Mouse (Mus musculus): ENCODE results near the gene Adam4. TPM values are rescaled to one million over a fixed set of nuclear protein-coding genes. Genes with fewer than 3 reads are reported as not detected.
"Not testable (repeated sequence)": the region's sequence is repeated elsewhere in the genome, so short reads cannot be mapped to it uniquely, and the experiment has no call there.

Gene Adam4
- total RNA-seq, 1 experiment = 2.8 TPM

- in situ Hi-C loops (cut with MboI; ENCODE audit: low sequenced_read_pairs in 2 of 2, unreplicated experiment in 2 of 2) = loop anchor here in 1 of 2 experiments (10.0 kb wide), 1 partner anchor 424 kb away; no protein-coding TSS in a partner anchor
- Histone ChIP-seq H3K4me1 (ENCODE audit: control insufficient read depth in 2 of 2, insufficient read depth in 2 of 2, low read length in 2 of 2, poor library complexity in 1 of 2) (peaks cover 0 to 5% of the 10 kb centered on the region in 2 experiments; a peak in 1 of 4 replicates), H3K9me3 (ENCODE audit: control insufficient read depth, insufficient read depth, low read depth, low read length) (no peaks in the 10 kb centered on the region), H3K4me3 (ENCODE audit: insufficient read depth in 1 of 2, low read depth in 1 of 2, low read length in 2 of 2, poor library complexity in 1 of 2, severe bottlenecking in 1 of 2) (no peak overlapping the region), H3K36me3 (ENCODE audit: control insufficient read depth, insufficient read depth, low read length, poor library complexity, severe bottlenecking) (no peaks in the 10 kb centered on the region), H3K27ac (ENCODE audit: insufficient read depth, low read depth, low read length, poor library complexity, severe bottlenecking) (no peak overlapping the region), H3K9ac (ENCODE audit: insufficient read depth, low read depth, low read length, poor library complexity, severe bottlenecking) (no peak overlapping the region)
- no peak for DNase-seq (ENCODE audit: low read depth, low spot score)
- TF ChIP-seq ZC3H11A (IDR thresholded peaks at IDR 0.05; ENCODE audit: borderline replicate concordance, low read depth, low read length) (no peak), ZNF384 (IDR thresholded peaks at IDR 0.05; ENCODE audit: low read depth, low read length) (no peak), MAFK (IDR thresholded peaks at IDR 0.05; ENCODE audit: insufficient read depth, low read depth, low read length) (no peak), HCFC1 (IDR thresholded peaks at IDR 0.05; ENCODE audit: borderline replicate concordance, insufficient read depth, low read length) (no peak), CHD2 (IDR thresholded peaks at IDR 0.05; ENCODE audit: low read depth, low read length) (no peak)
Measured at GRCm38 (mm10) chr12:81408966-81409365, 12.8 kb downstream of the Adam4 start.

- H3K4me1 ChIP-seq (ENCODE audit: control insufficient read depth in 2 of 2, insufficient read depth in 2 of 2, low read length in 2 of 2, poor library complexity in 1 of 2) = no peaks in the 10 kb centered on the region
- H3K36me3 ChIP-seq (ENCODE audit: control insufficient read depth, insufficient read depth, low read length, poor library complexity, severe bottlenecking) = no peaks in the 10 kb centered on the region
- no peak overlapping the region for H3K27ac ChIP-seq (ENCODE audit: insufficient read depth, low read depth, low read length, poor library complexity, severe bottlenecking)
- H3K9ac ChIP-seq (ENCODE audit: insufficient read depth, low read depth, low read length, poor library complexity, severe bottlenecking) = no peak overlapping the region
- no peak overlapping the region for H3K4me3 ChIP-seq (ENCODE audit: insufficient read depth in 1 of 2, low read depth in 1 of 2, low read length in 2 of 2, poor library complexity in 1 of 2, severe bottlenecking in 1 of 2)
- DNase-seq (ENCODE audit: low read depth, low spot score) = peak; percentile 47
- TF ChIP-seq MAFK (IDR thresholded peaks at IDR 0.05; ENCODE audit: insufficient read depth, low read depth, low read length) = no peak
- no peak for TF ChIP-seq ZNF384 (IDR thresholded peaks at IDR 0.05; ENCODE audit: low read depth, low read length)
- peak; percentile 70 for TF ChIP-seq ZC3H11A (IDR thresholded peaks at IDR 0.05; ENCODE audit: borderline replicate concordance, low read depth, low read length)
- no peak for TF ChIP-seq HCFC1 (IDR thresholded peaks at IDR 0.05; ENCODE audit: borderline replicate concordance, insufficient read depth, low read length)
- TF ChIP-seq CHD2 (IDR thresholded peaks at IDR 0.05; ENCODE audit: low read depth, low read length) = no peak
- in situ Hi-C loops (cut with MboI; ENCODE audit: low sequenced_read_pairs in 2 of 2, unreplicated experiment in 2 of 2) = loop anchor here in 1 of 2 experiments (10.0 kb wide), 1 partner anchor 417 kb away; no protein-coding TSS in a partner anchor
- H3K9me3 ChIP-seq (ENCODE audit: control insufficient read depth, insufficient read depth, low read depth, low read length) = no peaks in the 10 kb centered on the region
Measured at GRCm38 (mm10) chr12:81402187-81402586, 19.6 kb downstream of the Adam4 start.

- in situ Hi-C loops (cut with MboI; ENCODE audit: low sequenced_read_pairs in 2 of 2, unreplicated experiment in 2 of 2) = loop anchor here in 1 of 2 experiments (25.0 kb wide), 1 partner anchor 392 kb away; no protein-coding TSS in a partner anchor
- H3K9ac ChIP-seq (ENCODE audit: insufficient read depth, low read depth, low read length, poor library complexity, severe bottlenecking); DNase-seq (ENCODE audit: low read depth, low spot score); H3K9me3 ChIP-seq (ENCODE audit: control insufficient read depth, insufficient read depth, low read depth, low read length); H3K27ac ChIP-seq (ENCODE audit: insufficient read depth, low read depth, low read length, poor library complexity, severe bottlenecking); H3K4me1 ChIP-seq (ENCODE audit: control insufficient read depth in 2 of 2, insufficient read depth in 2 of 2, low read length in 2 of 2, poor library complexity in 1 of 2); H3K4me3 ChIP-seq (ENCODE audit: insufficient read depth in 1 of 2, low read depth in 1 of 2, low read length in 2 of 2, poor library complexity in 1 of 2, severe bottlenecking in 1 of 2); H3K36me3 ChIP-seq (ENCODE audit: control insufficient read depth, insufficient read depth, low read length, poor library complexity, severe bottlenecking): not testable (repeated sequence)
Measured at GRCm38 (mm10) chr12:81379364-81379763, 42.4 kb downstream of the Adam4 start, which contains the start of gene Gm4787. Gene Gm4787, minus strand, starts transcription at chr12:81379464.

Other genes starting within 250 kb of the Adam4 start
- gene Slc8a3, start 88.8 kb downstream of the Adam4 start, total RNA-seq (2012; rRNA removed) = 0.09 and 0.37 TPM in 2 replicates
- 0.89 and 1.0 TPM in 2 replicates for gene Gm4787, start 42.5 kb downstream of the Adam4 start, total RNA-seq (2012; rRNA removed)
- 79.8 and 89.6 TPM in 2 replicates for gene Cox16, start 63.2 kb upstream of the Adam4 start, total RNA-seq (2012; rRNA removed)
- 39.0 and 41.0 TPM in 2 replicates for gene Gm20498, start 111.0 kb upstream of the Adam4 start, total RNA-seq (2012; rRNA removed)
- 20.8 and 24.5 TPM in 2 replicates for gene Synj2bp, start 111.0 kb upstream of the Adam4 start, total RNA-seq (2012; rRNA removed)
- 0.45 and 0.74 TPM in 2 replicates for gene Adam21, start 146.5 kb upstream of the Adam4 start, total RNA-seq (2012; rRNA removed)
- 46.6 and 65.2 TPM in 2 replicates for gene Med6, start 173.1 kb upstream of the Adam4 start, total RNA-seq (2012; rRNA removed)
- gene Ttc9, start 209.3 kb upstream of the Adam4 start, total RNA-seq (2012; rRNA removed) = 2.4 and 3.5 TPM in 2 replicates